Mouse (Mus musculus) MEL (cell line): Measurements from ENCODE around the gene Bmp6. TPM values are rescaled to one million over a fixed set of nuclear protein-coding genes. Genes with fewer than 3 reads are reported as not detected.

Source experiments
- DNase-seq: peaks from one replicate; pipeline ENCODE4 v3.0.0; 2011; ENCODE audit warnings: low read depth, low spot score
- H3K27ac ChIP-seq: 2 replicates; pipeline ENCODE4 v1.5.1; 2012; ENCODE audit warnings: low read depth, mild to moderate bottlenecking, control low read depth, low read length, moderate library complexity; ENCODE audit not compliant: control insufficient read depth
- H3K27me3 ChIP-seq, 2 experiments: fragments of 150-350 bp in 1 of 2; sonication (generic) in 1 of 2; 2 replicates each; pipeline ENCODE4 v1.6.1; 2012; ENCODE audit warnings: low read length in 2 of 2, mild to moderate bottlenecking in 2 of 2, improper control_type of control experiment in 1 of 2, moderate library complexity in 1 of 2; ENCODE audit not compliant: insufficient read depth in 2 of 2, control insufficient read depth in 1 of 2
- H3K36me3 ChIP-seq, 2 experiments: 2 replicates each; pipeline ENCODE4 v1.6.1; 2012 to 2014; ENCODE audit warnings: low read length in 2 of 2, improper control_type of control experiment in 1 of 2, inconsistent platforms in 1 of 2, mild to moderate bottlenecking in 1 of 2; ENCODE audit not compliant: insufficient read depth in 2 of 2, control insufficient read depth in 1 of 2
- H3K4me1 ChIP-seq, 2 experiments: fragments of 150-350 bp in 1 of 2; sonication (generic) in 1 of 2; 2 replicates each; pipeline ENCODE4 v1.6.1; 2012; ENCODE audit warnings: low read length in 2 of 2, improper control_type of control experiment in 1 of 2, mild to moderate bottlenecking in 1 of 2; ENCODE audit not compliant: insufficient read depth in 2 of 2, control insufficient read depth in 1 of 2
- H3K4me3 ChIP-seq, 2 experiments: fragments of 150-350 bp in 1 of 2; sonication (generic) in 1 of 2; 2 replicates each; pipeline ENCODE4 v1.5.1; 2012; ENCODE audit warnings: low read depth in 2 of 2, low read length in 2 of 2, mild to moderate bottlenecking in 2 of 2, moderate library complexity in 2 of 2, control low read depth in 1 of 2, improper control_type of control experiment in 1 of 2; ENCODE audit not compliant: control insufficient read depth in 1 of 2, insufficient read depth in 1 of 2
- H3K79me2 ChIP-seq: 2 replicates; pipeline ENCODE4 v1.6.1; 2012; ENCODE audit warnings: mild to moderate bottlenecking, low read length, moderate library complexity; ENCODE audit not compliant: control insufficient read depth, poor library complexity, insufficient read depth
- H3K9ac ChIP-seq: 2 replicates; pipeline ENCODE4 v1.6.1; 2012; ENCODE audit warnings: low read depth, mild to moderate bottlenecking, control low read depth, low read length, moderate library complexity; ENCODE audit not compliant: control insufficient read depth, poor library complexity, severe bottlenecking
- H3K9me3 ChIP-seq: fragments of 150-350 bp; sonication (generic); replicated peaks from 2 replicates; pipeline ENCODE4 v1.6.1; 2012; ENCODE audit warnings: mild to moderate bottlenecking, low read length, improper control_type of control experiment, moderate library complexity; ENCODE audit not compliant: insufficient read depth
- BHLHE40 ChIP-seq: IDR thresholded peaks from 2 replicates; pipeline ENCODE4 v1.6.1; 2012; ENCODE audit warnings: low read depth, mild to moderate bottlenecking, inconsistent platforms, low read length, improper control_type of control experiment, borderline replicate concordance
- CHD1 ChIP-seq: IDR thresholded peaks from 2 replicates; pipeline ENCODE4 v1.6.1; 2012; ENCODE audit warnings: low read depth, mild to moderate bottlenecking, inconsistent platforms, low read length, improper control_type of control experiment
- CTCF ChIP-seq, 3 experiments: IDR thresholded peaks in 2 of 3; conservative IDR thresholded peaks in 1 of 3; 2 replicates each; pipeline ENCODE4 v1.5.1; 2011 to 2012; ENCODE audit warnings: low read length in 3 of 3, low read depth in 2 of 3, mild to moderate bottlenecking in 2 of 3, improper control_type of control experiment in 1 of 3, inconsistent platforms in 1 of 3, mixed read lengths in 1 of 3, moderate library complexity in 1 of 3; ENCODE audit not compliant: control insufficient read depth in 1 of 3, insufficient read depth in 1 of 3, poor library complexity in 1 of 3, severe bottlenecking in 1 of 3
- MAFK ChIP-seq: IDR thresholded peaks from 2 replicates; pipeline ENCODE4 v1.6.1; 2011; ENCODE audit warnings: low read depth, mild to moderate bottlenecking, low read length, improper control_type of control experiment, borderline replicate concordance
- MAX ChIP-seq: IDR thresholded peaks from 2 replicates; pipeline ENCODE4 v1.6.1; 2011; ENCODE audit warnings: low read length, improper control_type of control experiment
- MAZ ChIP-seq: IDR thresholded peaks from 2 replicates; pipeline ENCODE4 v1.6.1; 2012; ENCODE audit warnings: low read depth, mild to moderate bottlenecking, inconsistent platforms, low read length, improper control_type of control experiment
- MYB ChIP-seq: IDR thresholded peaks from 2 replicates; pipeline ENCODE4 v1.6.1; 2011; ENCODE audit warnings: mild to moderate bottlenecking, low read depth, low read length, improper control_type of control experiment
- MYC ChIP-seq: IDR thresholded peaks from 2 replicates; pipeline ENCODE4 v1.6.1; 2011; ENCODE audit warnings: low read depth, mild to moderate bottlenecking, low read length, improper control_type of control experiment, moderate library complexity
- POLR2AphosphoS2 ChIP-seq: IDR thresholded peaks from 2 replicates; pipeline ENCODE4 v1.6.1; 2011; ENCODE audit warnings: low read length, improper control_type of control experiment
- RAD21 ChIP-seq: IDR thresholded peaks from 2 replicates; pipeline ENCODE4 v1.6.1; 2011; ENCODE audit warnings: mild to moderate bottlenecking, low read depth, low read length, improper control_type of control experiment
- RCOR1 ChIP-seq: IDR thresholded peaks from 2 replicates; pipeline ENCODE4 v1.6.1; 2012; ENCODE audit warnings: low read depth, mild to moderate bottlenecking, inconsistent platforms, low read length, improper control_type of control experiment
- SIN3A ChIP-seq: IDR thresholded peaks from 2 replicates; pipeline ENCODE4 v1.6.1; 2012; ENCODE audit warnings: low read length, improper control_type of control experiment, inconsistent platforms
- TBP ChIP-seq: IDR thresholded peaks from 2 replicates; pipeline ENCODE4 v1.8.0; 2011; ENCODE audit warnings: low read depth, low read length, improper control_type of control experiment
- TCF12 ChIP-seq: IDR thresholded peaks from 2 replicates; pipeline ENCODE4 v1.6.1; 2014; ENCODE audit warnings: low read depth, mild to moderate bottlenecking, inconsistent platforms, low read length, improper control_type of control experiment, moderate library complexity
- USF1 ChIP-seq: IDR thresholded peaks from 2 replicates; pipeline ENCODE4 v1.6.1; 2014; ENCODE audit warnings: low read depth, mild to moderate bottlenecking, inconsistent platforms, low read length, improper control_type of control experiment, moderate library complexity
- USF2 ChIP-seq, 2 experiments: IDR thresholded peaks; 2 replicates each; pipeline ENCODE4 v1.6.1; 2011 to 2012; ENCODE audit warnings: improper control_type of control experiment in 2 of 2, low read length in 2 of 2, borderline replicate concordance in 1 of 2, inconsistent platforms in 1 of 2, low read depth in 1 of 2, mild to moderate bottlenecking in 1 of 2; ENCODE audit not compliant: insufficient read depth in 1 of 2
- ZC3H11A ChIP-seq: IDR thresholded peaks from 2 replicates; pipeline ENCODE4 v1.6.1; 2012; ENCODE audit warnings: low read depth, mild to moderate bottlenecking, inconsistent platforms, low read length, improper control_type of control experiment
- ZKSCAN1 ChIP-seq: IDR thresholded peaks from 2 replicates; pipeline ENCODE4 v1.6.1; 2012; ENCODE audit warnings: low read depth, mild to moderate bottlenecking, inconsistent platforms, low read length, improper control_type of control experiment, moderate library complexity
- polyA plus RNA-seq, 2 experiments: library from polyadenylated mRNA; stranded (reverse) in 1 of 2; unstranded in 1 of 2; fragments of >175 nt in 1 of 2; fragments of >200 nt in 1 of 2; gene quantifications; 2 replicates each; pipeline versions ENCODE4 v1.2.1 to v1.2.4; 2012; ENCODE audit warnings: low replicate concordance in 2 of 2, low read depth in 1 of 2; ENCODE audit not compliant: insufficient read length in 2 of 2, insufficient read depth in 1 of 2, missing spikeins in 1 of 2
- total RNA-seq: library from RNA; depleted of rRNA; stranded (reverse); fragments of 300-350 nt; gene quantifications from 2 replicates; pipeline ENCODE4 v1.2.3, GENCODE M21; 2012

Bmp6 gene
- total and polyA plus RNA-seq, 3 experiments: not detected

- Histone ChIP-seq H3K79me2 (no peaks in the 10 kb centered on the region), H3K27ac (no peak overlapping the region), H3K9ac (no peak overlapping the region), H3K27me3 (no peaks in the 10 kb centered on the region), H3K9me3 (no peaks in the 10 kb centered on the region), H3K36me3 (peaks cover 6 to 7% of the 10 kb centered on the region in 2 experiments; a peak in 3 of 4 replicates), H3K4me3 (no peak overlapping the region), H3K4me1 (peaks cover 0 to 11% of the 10 kb centered on the region in 2 experiments; a peak in 2 of 4 replicates)
- DNase-seq: no peak
- TF ChIP-seq TCF12 (no peak), MAFK (no peak), MYC (no peak)
These were observed 162.0 kb downstream of the Bmp6 start for GRCm38 (mm10) chr13:38506936-38507335.

DNA sequence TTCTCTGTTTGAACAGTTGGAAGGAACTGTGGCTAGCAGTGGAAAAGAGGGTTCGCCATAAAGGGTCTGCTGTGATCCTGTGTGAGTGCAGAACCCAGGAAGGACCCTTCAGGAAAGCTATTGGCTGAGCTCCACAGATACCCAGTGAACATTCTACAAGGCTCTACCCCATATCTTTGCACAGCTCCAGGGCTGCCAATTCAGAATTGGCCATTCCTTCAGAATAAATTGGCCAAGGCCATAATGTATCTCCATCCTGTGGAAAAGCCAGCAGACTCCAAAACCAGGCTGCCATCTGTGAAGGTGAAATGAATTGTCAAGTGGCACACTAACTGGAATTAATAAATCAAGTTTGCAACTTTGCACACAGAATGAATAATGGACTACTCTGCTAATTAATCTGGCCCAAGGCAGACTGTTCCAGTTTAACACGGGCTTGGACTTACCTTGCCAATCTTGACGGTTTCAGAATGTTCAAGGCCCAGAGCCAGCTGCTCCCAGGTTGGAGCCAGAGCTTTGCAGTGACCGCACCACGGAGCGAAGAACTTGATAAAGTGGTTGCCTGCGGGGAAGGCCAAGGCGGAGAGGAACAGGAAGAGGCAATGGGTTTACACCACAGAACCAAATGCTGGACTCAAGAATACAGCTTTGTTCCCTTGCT is 164.9 kb downstream of the Bmp6 start:
- no peak overlapping the region for H3K9ac ChIP-seq
- H3K9me3 ChIP-seq: no peaks in the 10 kb centered on the region
- H3K4me1 ChIP-seq: no peaks in the 10 kb centered on the region
- TF ChIP-seq MAX: no peak
- TF ChIP-seq RCOR1: no peak
- no peak for TF ChIP-seq BHLHE40
- no peak for TF ChIP-seq SIN3A
- TF ChIP-seq USF2 (IDR thresholded peaks at IDR 0.05; ENCODE audit: borderline replicate concordance in 1 of 2, insufficient read depth in 1 of 2, low read depth in 1 of 2, low read length in 2 of 2): no peak
- TF ChIP-seq CHD1: no peak
- TF ChIP-seq ZKSCAN1: no peak
- TF ChIP-seq POLR2AphosphoS2: no peak
- no peak for TF ChIP-seq MAZ
- TF ChIP-seq ZC3H11A: no peak
- TF ChIP-seq CTCF (IDR thresholded peaks at IDR 0.05 in 2 of 3, conservative IDR thresholded peaks at IDR 0.05 in 1 of 3; ENCODE audit: control insufficient read depth in 1 of 3, insufficient read depth in 1 of 3, low read depth in 2 of 3, low read length in 3 of 3, poor library complexity in 1 of 3, severe bottlenecking in 1 of 3): no peak
- TF ChIP-seq USF1: no peak
- no peak for TF ChIP-seq RAD21
- no peak for TF ChIP-seq MYB
- no peak for TF ChIP-seq TBP
- TF ChIP-seq, all 39 proteins: peak for 0
- no peak for DNase-seq
- H3K27me3 ChIP-seq: no peaks in the 10 kb centered on the region
- peaks cover 0 to 11% of the 10 kb centered on the region in 2 experiments; a peak in 1 of 4 replicates for H3K36me3 ChIP-seq
- no peak overlapping the region for H3K4me3 ChIP-seq
- H3K27ac ChIP-seq: no peak overlapping the region
- H3K79me2 ChIP-seq: no peaks in the 10 kb centered on the region
